Mouse (Mus musculus) liver, embryonic 14.5 days (tissue): Measurements from ENCODE around the gene Thbd. TPM values are rescaled to one million over a fixed set of nuclear protein-coding genes. Genes with fewer than 3 reads are reported as not detected.

Experiments used
- ATAC-seq: fragments of 200-750 bp; cut with Nextera tagmentation; 2 replicates; pipeline ENCODE4 v1.8.0; 2017; ENCODE audit warnings: moderate number of reproducible peaks, mild to moderate bottlenecking, moderate library complexity; ENCODE audit not compliant: insufficient read depth
- DNase-seq, 3 experiments: peaks; one replicate each; pipeline ENCODE4 v3.0.0-alpha.2; 2012 to 2013; ENCODE audit warnings: low read depth in 3 of 3, low spot score in 3 of 3
- H3K27ac ChIP-seq: fragments of 300-500 bp; sonication (generic); 2 replicates; pipeline ENCODE4 v1.5.1; 2014; ENCODE audit warnings: moderate library complexity, mild to moderate bottlenecking, control low read depth, inconsistent platforms
- H3K27me3 ChIP-seq: fragments of 300-500 bp; sonication (generic); 2 replicates; pipeline ENCODE4 v1.6.1; 2014; ENCODE audit warnings: mild to moderate bottlenecking, low read length, moderate library complexity; ENCODE audit not compliant: control insufficient read depth, insufficient read depth
- H3K36me3 ChIP-seq: fragments of 300-500 bp; sonication (generic); replicated peaks from 2 replicates; pipeline ENCODE4 v1.6.1; 2014; ENCODE audit warnings: low read depth; ENCODE audit not compliant: control insufficient read depth, insufficient read depth
- H3K4me1 ChIP-seq, 2 experiments: fragments of 200-500 bp in 1 of 2; fragments of 300-500 bp in 1 of 2; sonication (generic) in 1 of 2; replicated peaks; 2 replicates each; pipeline ENCODE4 v1.6.1; 2012 to 2014; ENCODE audit warnings: antibody characterized with exemption in 1 of 2, inconsistent platforms in 1 of 2, low read length in 1 of 2; ENCODE audit not compliant: control insufficient read depth in 2 of 2, insufficient read depth in 2 of 2
- H3K4me2 ChIP-seq: fragments of 300-500 bp; sonication (generic); 2 replicates; pipeline ENCODE4 v1.6.1; 2014; ENCODE audit warnings: low read depth, mild to moderate bottlenecking, control low read depth, moderate library complexity
- H3K4me3 ChIP-seq, 2 experiments: fragments of 200-500 bp in 1 of 2; fragments of 300-500 bp in 1 of 2; sonication (generic) in 1 of 2; 2 replicates each; pipeline ENCODE4 v1.5.1; 2012 to 2014; ENCODE audit warnings: low read depth in 2 of 2, low read length in 2 of 2, mild to moderate bottlenecking in 2 of 2, control low read depth in 1 of 2, inconsistent platforms in 1 of 2, moderate library complexity in 1 of 2; ENCODE audit not compliant: insufficient read depth in 1 of 2
- H3K9ac ChIP-seq: fragments of 300-500 bp; sonication (generic); replicated peaks from 2 replicates; pipeline ENCODE4 v1.6.1; 2014; ENCODE audit warnings: mild to moderate bottlenecking, control low read depth, moderate library complexity
- H3K9me3 ChIP-seq: fragments of 300-500 bp; sonication (generic); 2 replicates; pipeline ENCODE4 v1.6.1; 2016; ENCODE audit warnings: low read length, mixed read lengths; ENCODE audit not compliant: control insufficient read depth
- CTCF ChIP-seq: IDR thresholded peaks from 2 replicates; pipeline ENCODE4 v1.5.1; 2016; ENCODE audit warnings: antibody characterized with exemption, low read depth, control low read depth
- EP300 ChIP-seq: IDR thresholded peaks from 2 replicates; pipeline ENCODE4 v1.6.1; 2016; ENCODE audit warnings: antibody characterized with exemption, low read depth
- WGBS: fragments of 180-500 bp; shearing (Covaris S2); extraction: QIAGEN DNeasy Blood & Tissue Kit; methylation state at CpG from one replicate; pipeline ENCODE4 v1.1.7; 2014; ENCODE audit not compliant: insufficient replicate concordance; 5-methylcytosine and 5-hydroxymethylcytosine counted together
- polyA plus RNA-seq, 2 experiments: library from polyadenylated mRNA; depleted of rRNA in 1 of 2; stranded (reverse) in 1 of 2; unstranded in 1 of 2; fragments of >200 nt; fragmentation: Nextera tagmentation in 1 of 2; extraction: Ambion mirVana in 1 of 2; gene quantifications; 2 replicates each; pipeline versions ENCODE4 v1.2.1 to v1.2.3; 2012 to 2014

Thbd gene
- polyA plus RNA-seq, 2 experiments: 0.74 to 0.95 TPM

GRCm38 (mm10) chr2:148387652-148388581 is 20.1 kb downstream of the Thbd start:
- Histone ChIP-seq H3K4me3 (no peak overlapping the region), H3K27me3 (no peaks in the 10 kb centered on the region), H3K9me3 (no peaks in the 10 kb centered on the region), H3K36me3 (no peaks in the 10 kb centered on the region), H3K4me2 (no peak overlapping the region), H3K9ac (no peak overlapping the region), H3K4me1 (no peaks in the 10 kb centered on the region), H3K27ac (no peak overlapping the region)
- WGBS: 48% methylated on average over 6 of the region's 6 CpGs
- no peak for TF ChIP-seq EP300
- TF ChIP-seq CTCF: no peak
- DNase-seq: no peak
- no peak for ATAC-seq

GRCm38 (mm10) chr2:148386927-148387326 is 21.1 kb downstream of the Thbd start:
- Histone ChIP-seq H3K27me3 (no peaks in the 10 kb centered on the region), H3K27ac (no peak overlapping the region), H3K4me3 (no peak overlapping the region), H3K36me3 (no peaks in the 10 kb centered on the region), H3K9me3 (no peaks in the 10 kb centered on the region), H3K9ac (no peak overlapping the region), H3K4me1 (no peaks in the 10 kb centered on the region), H3K4me2 (no peak overlapping the region)
- DNase-seq (no peak), ATAC-seq (no peak)
- WGBS: 71% methylated on average over 2 of the region's 2 CpGs
- TF ChIP-seq EP300 (no peak), CTCF (no peak)

- TF ChIP-seq CTCF: no peak
- no peak for TF ChIP-seq EP300
- ATAC-seq (no peak), DNase-seq (no peak)
- Histone ChIP-seq H3K9ac (no peak overlapping the region), H3K4me2 (no peak overlapping the region), H3K9me3 (no peaks in the 10 kb centered on the region), H3K27ac (no peak overlapping the region), H3K4me3 (no peak overlapping the region), H3K36me3 (no peaks in the 10 kb centered on the region), H3K4me1 (no peaks in the 10 kb centered on the region), H3K27me3 (no peaks in the 10 kb centered on the region)
- 71% methylated on average over 3 of the region's 3 CpGs for WGBS
Observed at GRCm38 (mm10) chr2:148386476-148386875, 21.5 kb downstream of the Thbd start.

- 48% methylated on average over 2 of the region's 2 CpGs for WGBS
- H3K27ac ChIP-seq: no peak overlapping the region
- no peak for ATAC-seq
Observed at GRCm38 (mm10) chr2:148381076-148381475, 26.9 kb downstream of the Thbd start.

GRCm38 (mm10) chr2:148379899-148380413 is 28.0 kb downstream of the Thbd start:
- Histone ChIP-seq H3K9ac (no peak overlapping the region), H3K4me3 (no peak overlapping the region), H3K4me2 (no peak overlapping the region), H3K27ac (no peak overlapping the region), H3K4me1 (no peaks in the 10 kb centered on the region), H3K27me3 (no peaks in the 10 kb centered on the region), H3K36me3 (no peaks in the 10 kb centered on the region), H3K9me3 (no peaks in the 10 kb centered on the region)
- DNase-seq (no peak), ATAC-seq (no peak)
- TF ChIP-seq CTCF (no peak), EP300 (no peak)
- 50% methylated on average over 1 of the region's 1 CpGs for WGBS

More at GRCm38 (mm10) chr2:148381076-148381475, 26.9 kb downstream of the Thbd start:
- Histone ChIP-seq H3K36me3 (no peaks in the 10 kb centered on the region), H3K9ac (no peak overlapping the region), H3K4me1 (no peaks in the 10 kb centered on the region), H3K9me3 (no peaks in the 10 kb centered on the region), H3K4me3 (no peak overlapping the region), H3K27me3 (no peaks in the 10 kb centered on the region), H3K4me2 (no peak overlapping the region)
- no peak for DNase-seq
- TF ChIP-seq CTCF: no peak
- no peak for TF ChIP-seq EP300
